Mouse (Mus musculus): ENCODE results near the gene Fli1. TPM values are rescaled to one million over a fixed set of nuclear protein-coding genes. Genes with fewer than 3 reads are reported as not detected.

Fli1 gene
- total and polyA plus RNA-seq, 3 experiments: 3.4 to 27.0 (median 5.8) TPM

DNA sequence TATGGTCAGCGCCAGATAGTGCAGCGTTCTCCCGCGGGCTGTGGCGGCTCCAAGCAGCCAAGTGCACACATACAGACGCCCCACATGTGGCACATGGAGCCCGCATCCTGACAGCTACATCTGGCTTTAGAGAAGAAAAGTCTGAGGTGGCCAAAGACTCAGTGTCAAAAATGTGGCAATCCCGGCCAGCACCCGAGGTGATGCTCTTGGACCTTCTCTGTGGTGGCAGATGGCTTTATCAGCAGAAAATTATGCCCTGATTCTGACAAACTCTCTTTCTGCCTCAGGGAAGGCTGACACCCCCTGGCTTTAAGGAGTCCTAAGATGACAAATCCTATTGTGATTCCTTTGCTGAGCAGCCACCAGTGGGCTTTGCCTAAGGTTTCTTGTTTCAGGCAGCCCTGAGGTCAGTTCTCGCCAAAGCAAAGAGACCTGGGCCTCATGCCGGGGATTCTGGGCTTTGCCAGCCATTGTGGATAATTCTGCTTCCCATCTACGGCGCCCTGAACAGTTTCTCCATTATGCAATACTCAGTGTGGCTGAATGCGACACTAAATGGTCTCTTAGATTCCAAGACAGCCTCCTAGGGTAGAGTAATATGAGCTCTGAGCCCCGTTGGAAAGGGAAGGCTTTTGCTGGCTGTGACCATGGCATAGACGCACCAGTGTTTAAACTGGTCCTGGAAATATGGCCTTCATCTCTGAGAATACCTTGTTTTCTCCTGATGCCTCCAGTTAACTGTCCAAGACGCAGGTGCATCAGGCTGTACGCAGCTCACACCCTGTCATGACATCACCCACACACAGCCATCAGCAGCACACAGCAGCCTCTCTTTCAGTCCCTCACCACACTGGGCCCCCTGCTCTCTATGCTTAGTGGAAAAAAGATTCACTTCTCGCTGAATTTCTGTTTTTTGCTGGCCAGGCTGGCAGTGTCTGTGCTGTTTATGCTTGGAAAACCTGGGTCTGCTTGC, 108.1 kb downstream of the Fli1 start:
- ATAC-seq (ENCODE audit: extremely low read depth, insufficient number of reproducible peaks, low FRiP score, poor library complexity, severe bottlenecking) (no peak), DNase-seq (ENCODE audit: low spot score) (no peak)
- H3K36me3 ChIP-seq (replicated peaks): no peaks in the 10 kb centered on the region
- H3K9me3 ChIP-seq (replicated peaks): peaks cover 14% of the 10 kb centered on the region
- H3K27me3 ChIP-seq (ENCODE audit: insufficient read depth, low read length): no peaks in the 10 kb centered on the region
- TF ChIP-seq GATA1 (IDR thresholded peaks at IDR 0.05; ENCODE audit: borderline replicate concordance, low read length): no peak
- no peak for TF ChIP-seq POLR2AphosphoS5 (IDR thresholded peaks at IDR 0.05; ENCODE audit: insufficient replicate concordance, low read depth, low read length)
- no peak for TF ChIP-seq TAL1 (conservative IDR thresholded peaks at IDR 0.05; ENCODE audit: low read depth, low read length)
- TF ChIP-seq CTCF (IDR thresholded peaks at IDR 0.05; ENCODE audit: low read depth, low read length): no peak
- TF ChIP-seq GATA2 (IDR thresholded peaks at IDR 0.05; ENCODE audit: borderline replicate concordance, low read depth, low read length): no peak
- no peak overlapping the region for H3K4me3 ChIP-seq (ENCODE audit: low read depth, low read length)
- no peaks in the 10 kb centered on the region for H3K4me1 ChIP-seq (ENCODE audit: insufficient read depth, low read depth, low read length)

- no peaks in the 10 kb centered on the region for H3K36me3 ChIP-seq (replicated peaks)
- no peaks in the 10 kb centered on the region for H3K4me1 ChIP-seq (ENCODE audit: insufficient read depth, low read depth, low read length)
- TF ChIP-seq CTCF (IDR thresholded peaks at IDR 0.05; ENCODE audit: low read depth, low read length) (no peak), POLR2AphosphoS5 (IDR thresholded peaks at IDR 0.05; ENCODE audit: insufficient replicate concordance, low read depth, low read length) (no peak)
- DNase-seq (ENCODE audit: low spot score): no peak
- no peaks in the 10 kb centered on the region for H3K27me3 ChIP-seq (ENCODE audit: insufficient read depth, low read length)
- ATAC-seq (ENCODE audit: extremely low read depth, insufficient number of reproducible peaks, low FRiP score, poor library complexity, severe bottlenecking): no peak
- no peak overlapping the region for H3K4me3 ChIP-seq (ENCODE audit: low read depth, low read length)
- peaks cover 11% of the 10 kb centered on the region for H3K9me3 ChIP-seq (replicated peaks)
These were observed 111.6 kb downstream of the Fli1 start for GRCm38 (mm10) chr9:32431061-32431460.

DNA sequence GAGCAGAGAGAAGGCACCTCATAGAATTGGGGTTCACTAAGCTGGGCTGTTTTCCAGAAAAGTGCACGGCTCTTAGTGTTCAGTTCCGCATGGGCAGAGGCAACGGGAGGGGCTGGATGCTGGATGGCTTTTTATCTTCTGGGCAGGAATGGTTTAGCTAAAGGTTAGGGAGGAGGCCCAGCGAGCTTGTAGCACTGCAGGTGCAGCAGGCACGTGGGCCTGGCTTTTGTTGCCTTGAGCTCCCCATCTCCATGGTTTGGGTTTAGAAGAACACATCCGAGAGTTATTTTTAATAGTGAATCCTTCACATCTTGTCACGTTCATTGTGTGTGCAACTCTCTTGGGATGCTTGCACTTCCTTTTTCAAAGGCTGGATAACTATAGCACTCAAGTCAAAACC, 117.3 kb downstream of the Fli1 start:
- ATAC-seq (ENCODE audit: extremely low read depth, insufficient number of reproducible peaks, low FRiP score, poor library complexity, severe bottlenecking) (no peak), DNase-seq (ENCODE audit: low spot score) (no peak)
- Histone ChIP-seq H3K36me3 (replicated peaks) (no peaks in the 10 kb centered on the region), H3K27me3 (ENCODE audit: insufficient read depth, low read length) (no peaks in the 10 kb centered on the region), H3K4me3 (ENCODE audit: low read depth, low read length) (no peak overlapping the region), H3K4me1 (ENCODE audit: insufficient read depth, low read depth, low read length) (no peaks in the 10 kb centered on the region), H3K9me3 (replicated peaks) (0 out of 2 replicates have a peak, but pooled peaks cover 2% of the 10 kb centered on the region)
- TF ChIP-seq POLR2AphosphoS5 (IDR thresholded peaks at IDR 0.05; ENCODE audit: insufficient replicate concordance, low read depth, low read length) (no peak), GATA2 (IDR thresholded peaks at IDR 0.05; ENCODE audit: borderline replicate concordance, low read depth, low read length) (no peak), TAL1 (conservative IDR thresholded peaks at IDR 0.05; ENCODE audit: low read depth, low read length) (no peak), GATA1 (IDR thresholded peaks at IDR 0.05; ENCODE audit: borderline replicate concordance, low read length) (no peak), CTCF (IDR thresholded peaks at IDR 0.05; ENCODE audit: low read depth, low read length) (no peak)

- TF ChIP-seq TAL1 (conservative IDR thresholded peaks at IDR 0.05; ENCODE audit: low read depth, low read length) (no peak), GATA1 (IDR thresholded peaks at IDR 0.05; ENCODE audit: borderline replicate concordance, low read length) (no peak), POLR2AphosphoS5 (IDR thresholded peaks at IDR 0.05; ENCODE audit: insufficient replicate concordance, low read depth, low read length) (no peak), GATA2 (IDR thresholded peaks at IDR 0.05; ENCODE audit: borderline replicate concordance, low read depth, low read length) (no peak), CTCF (IDR thresholded peaks at IDR 0.05; ENCODE audit: low read depth, low read length) (no peak)
- ATAC-seq (ENCODE audit: extremely low read depth, insufficient number of reproducible peaks, low FRiP score, poor library complexity, severe bottlenecking) (no peak), DNase-seq (ENCODE audit: low spot score) (no peak)
- Histone ChIP-seq H3K36me3 (replicated peaks) (no peaks in the 10 kb centered on the region), H3K4me3 (ENCODE audit: low read depth, low read length) (no peak overlapping the region), H3K9me3 (replicated peaks) (peaks cover 2% of the 10 kb centered on the region; the same call in 1 of the 2 replicates), H3K27me3 (ENCODE audit: insufficient read depth, low read length) (no peaks in the 10 kb centered on the region), H3K4me1 (ENCODE audit: insufficient read depth, low read depth, low read length) (no peaks in the 10 kb centered on the region)
These were observed 122.0 kb downstream of the Fli1 start for GRCm38 (mm10) chr9:32420711-32421110.

GRCm38 (mm10) chr9:32417466-32418116, 125.1 kb downstream of the Fli1 start:
- no peak for DNase-seq (ENCODE audit: low spot score)
- ATAC-seq (ENCODE audit: extremely low read depth, insufficient number of reproducible peaks, low FRiP score, poor library complexity, severe bottlenecking): no peak
- Histone ChIP-seq H3K27me3 (ENCODE audit: insufficient read depth, low read length) (no peaks in the 10 kb centered on the region), H3K9me3 (replicated peaks) (peaks cover 4% of the 10 kb centered on the region; the same call in 1 of the 2 replicates), H3K36me3 (replicated peaks) (no peaks in the 10 kb centered on the region), H3K4me1 (ENCODE audit: insufficient read depth, low read depth, low read length) (no peaks in the 10 kb centered on the region), H3K4me3 (ENCODE audit: low read depth, low read length) (no peak overlapping the region)
- TF ChIP-seq GATA1 (IDR thresholded peaks at IDR 0.05; ENCODE audit: borderline replicate concordance, low read length) (no peak), TAL1 (conservative IDR thresholded peaks at IDR 0.05; ENCODE audit: low read depth, low read length) (no peak), POLR2AphosphoS5 (IDR thresholded peaks at IDR 0.05; ENCODE audit: insufficient replicate concordance, low read depth, low read length) (no peak), CTCF (IDR thresholded peaks at IDR 0.05; ENCODE audit: low read depth, low read length) (no peak), GATA2 (IDR thresholded peaks at IDR 0.05; ENCODE audit: borderline replicate concordance, low read depth, low read length) (no peak)

- H3K27me3 ChIP-seq (ENCODE audit: insufficient read depth, low read length): no peaks in the 10 kb centered on the region
- H3K4me1 ChIP-seq (ENCODE audit: insufficient read depth, low read depth, low read length): no peaks in the 10 kb centered on the region
- H3K4me3 ChIP-seq (ENCODE audit: low read depth, low read length): no peak overlapping the region
- TF ChIP-seq CTCF (IDR thresholded peaks at IDR 0.05; ENCODE audit: low read depth, low read length) (no peak), POLR2AphosphoS5 (IDR thresholded peaks at IDR 0.05; ENCODE audit: insufficient replicate concordance, low read depth, low read length) (no peak), GATA1 (IDR thresholded peaks at IDR 0.05; ENCODE audit: borderline replicate concordance, low read length) (no peak)
- ATAC-seq (ENCODE audit: extremely low read depth, insufficient number of reproducible peaks, low FRiP score, poor library complexity, severe bottlenecking) (no peak), DNase-seq (ENCODE audit: low spot score) (no peak)
- H3K36me3 ChIP-seq (replicated peaks): no peaks in the 10 kb centered on the region
- peaks cover 4% of the 10 kb centered on the region; the same call in 1 of the 2 replicates for H3K9me3 ChIP-seq (replicated peaks)
These were observed 126.7 kb downstream of the Fli1 start for GRCm38 (mm10) chr9:32415952-32416351.
